Mouse (Mus musculus) embryonic fibroblast, embryonic 13.5 days (primary cell): ENCODE results near the gene Fem1b.

Source experiments
- CTCF ChIP-seq: IDR thresholded peaks from 2 replicates; pipeline ENCODE4 v1.5.1; 2011; ENCODE audit warnings: mild to moderate bottlenecking, control low read depth, low read length, moderate library complexity, borderline replicate concordance; ENCODE audit not compliant: insufficient read depth
- POLR2A ChIP-seq: IDR thresholded peaks from 2 replicates; pipeline ENCODE4 v1.6.1; 2011; ENCODE audit warnings: low read depth, mild to moderate bottlenecking, control low read depth, low read length, moderate library complexity

- no peak for TF ChIP-seq CTCF
- TF ChIP-seq POLR2A, result no peak
Measured at GRCm38 (mm10) chr9:62826456-62826855, 14.7 kb upstream of the Fem1b start.
